Mouse (Mus musculus) C2C12 (cell line): ENCODE data around the gene Ccdc117. TPM values are rescaled to one million over a fixed set of nuclear protein-coding genes. Genes with fewer than 3 reads are reported as not detected.

Experiments used
- H3K27me3 ChIP-seq: one replicate; pipeline ENCODE4 v1.6.1; 2011; ENCODE audit not compliant: control insufficient read depth, insufficient read depth, insufficient read length
- H3K36me3 ChIP-seq: one replicate; pipeline ENCODE4 v1.6.1; 2011; ENCODE audit not compliant: control insufficient read depth, insufficient read depth
- H3K4me3 ChIP-seq: one replicate; pipeline ENCODE4 v1.5.1; 2011; ENCODE audit warnings: mild to moderate bottlenecking, control low read depth; ENCODE audit not compliant: poor library complexity, insufficient read depth, severe bottlenecking
- H3K79me2 ChIP-seq: one replicate; pipeline ENCODE4 v1.6.1; 2011; ENCODE audit not compliant: control insufficient read depth, insufficient read depth
- H3K79me3 ChIP-seq: one replicate; pipeline ENCODE4 v1.6.1; 2011; ENCODE audit warnings: low read depth, control low read depth
- H3ac ChIP-seq: one replicate; pipeline ENCODE3; 2011; ENCODE audit warnings: low read depth; ENCODE audit not compliant: control insufficient read depth, insufficient read length
- CEBPB ChIP-seq: IDR thresholded peaks from one replicate; pipeline ENCODE4 v1.6.1; 2011; ENCODE audit warnings: low read depth, mild to moderate bottlenecking, control low read depth, moderate library complexity
- CTCF ChIP-seq: IDR thresholded peaks from one replicate; pipeline ENCODE4 v1.5.1; 2011; ENCODE audit not compliant: control insufficient read depth, insufficient read depth, insufficient read length
- FOSL1 ChIP-seq: IDR thresholded peaks from one replicate; pipeline ENCODE4 v1.8.0; 2011; ENCODE audit warnings: mild to moderate bottlenecking, low read length; ENCODE audit not compliant: poor library complexity, insufficient read depth, severe bottlenecking
- MAX ChIP-seq: IDR thresholded peaks from one replicate; pipeline ENCODE4 v1.6.1; 2011; ENCODE audit warnings: mild to moderate bottlenecking, control low read depth
- MYOD1 ChIP-seq: IDR thresholded peaks from one replicate; pipeline ENCODE4 v1.6.1; 2011; ENCODE audit warnings: low read depth; ENCODE audit not compliant: control insufficient read depth, insufficient read length
- MYOG ChIP-seq: IDR thresholded peaks from one replicate; pipeline ENCODE4 v1.6.1; 2011; ENCODE audit not compliant: control insufficient read depth, insufficient read length; ENCODE audit errors: extremely low read depth
- USF1 ChIP-seq: IDR thresholded peaks from one replicate; pipeline ENCODE4 v1.6.1; 2011; ENCODE audit warnings: low read depth, mild to moderate bottlenecking, control low read depth, moderate library complexity
- polyA plus RNA-seq: library from polyadenylated mRNA; unstranded; fragments of >200 nt; fragmentation: generic; extraction: Trizol; gene quantifications from one replicate; pipeline ENCODE4 v1.2.1, GENCODE M21; 2012; ENCODE audit warnings: missing spikeins

Gene Ccdc117
- polyA plus RNA-seq, 1 experiment: 7.7 TPM

- Histone ChIP-seq H3K79me3 (no peaks in the 10 kb centered on the region), H3K36me3 (no peaks in the 10 kb centered on the region), H3K27me3 (no peaks in the 10 kb centered on the region), H3K4me3 (no peak overlapping the region), H3ac (no peak overlapping the region), H3K79me2 (no peaks in the 10 kb centered on the region)
- TF ChIP-seq USF1 (no peak), MYOG (no peak), MAX (no peak), CTCF (no peak), MYOD1 (no peak), FOSL1 (no peak), CEBPB (no peak)
These were observed 26.1 kb upstream of the Ccdc117 start for GRCm38 (mm10) chr11:5568082-5568481.

GRCm38 (mm10) chr11:5567654-5568053 is 25.7 kb upstream of the Ccdc117 start:
- Histone ChIP-seq H3K79me2 (no peaks in the 10 kb centered on the region), H3K4me3 (no peak overlapping the region), H3ac (no peak overlapping the region), H3K27me3 (no peaks in the 10 kb centered on the region), H3K36me3 (no peaks in the 10 kb centered on the region), H3K79me3 (no peaks in the 10 kb centered on the region)
- TF ChIP-seq MAX (no peak), FOSL1 (no peak), CTCF (no peak), MYOD1 (no peak), MYOG (no peak), CEBPB (no peak), USF1 (no peak)

GRCm38 (mm10) chr11:5566506-5566905 is 24.5 kb upstream of the Ccdc117 start:
- Histone ChIP-seq H3K79me2 (no peaks in the 10 kb centered on the region), H3K79me3 (no peaks in the 10 kb centered on the region), H3K36me3 (no peaks in the 10 kb centered on the region), H3K27me3 (no peaks in the 10 kb centered on the region), H3K4me3 (no peak overlapping the region), H3ac (no peak overlapping the region)
- TF ChIP-seq MYOG: no peak

GRCm38 (mm10) chr11:5565596-5565995 is 23.6 kb upstream of the Ccdc117 start:
- TF ChIP-seq MAX (no peak), MYOD1 (no peak), CTCF (no peak), MYOG (no peak), CEBPB (peak; percentile 13), FOSL1 (peak; percentile 15), USF1 (no peak)
- Histone ChIP-seq H3K36me3 (no peaks in the 10 kb centered on the region), H3K79me3 (no peaks in the 10 kb centered on the region), H3K27me3 (no peaks in the 10 kb centered on the region), H3ac (no peak overlapping the region), H3K79me2 (no peaks in the 10 kb centered on the region), H3K4me3 (no peak overlapping the region)

GRCm38 (mm10) chr11:5563898-5564297 is 21.9 kb upstream of the Ccdc117 start:
- H3K79me3 ChIP-seq: no peaks in the 10 kb centered on the region
- H3K27me3 ChIP-seq: no peaks in the 10 kb centered on the region
- H3K79me2 ChIP-seq: no peaks in the 10 kb centered on the region
- TF ChIP-seq MYOG (no peak), CTCF (no peak), USF1 (no peak), MAX (no peak), CEBPB (no peak), FOSL1 (no peak), MYOD1 (no peak)
- H3ac ChIP-seq: no peak overlapping the region
- H3K4me3 ChIP-seq: no peak overlapping the region
- H3K36me3 ChIP-seq: no peaks in the 10 kb centered on the region

- Histone ChIP-seq H3K27me3 (no peaks in the 10 kb centered on the region), H3K4me3 (no peak overlapping the region), H3K79me2 (no peaks in the 10 kb centered on the region), H3K36me3 (no peaks in the 10 kb centered on the region), H3ac (no peak overlapping the region), H3K79me3 (no peaks in the 10 kb centered on the region)
- TF ChIP-seq FOSL1 (no peak), MYOD1 (no peak)
These were observed 20.8 kb upstream of the Ccdc117 start for GRCm38 (mm10) chr11:5562625-5563268.
